ENCODE assay signal across 28 mouse cellular contexts in the genomic region with DNA sequence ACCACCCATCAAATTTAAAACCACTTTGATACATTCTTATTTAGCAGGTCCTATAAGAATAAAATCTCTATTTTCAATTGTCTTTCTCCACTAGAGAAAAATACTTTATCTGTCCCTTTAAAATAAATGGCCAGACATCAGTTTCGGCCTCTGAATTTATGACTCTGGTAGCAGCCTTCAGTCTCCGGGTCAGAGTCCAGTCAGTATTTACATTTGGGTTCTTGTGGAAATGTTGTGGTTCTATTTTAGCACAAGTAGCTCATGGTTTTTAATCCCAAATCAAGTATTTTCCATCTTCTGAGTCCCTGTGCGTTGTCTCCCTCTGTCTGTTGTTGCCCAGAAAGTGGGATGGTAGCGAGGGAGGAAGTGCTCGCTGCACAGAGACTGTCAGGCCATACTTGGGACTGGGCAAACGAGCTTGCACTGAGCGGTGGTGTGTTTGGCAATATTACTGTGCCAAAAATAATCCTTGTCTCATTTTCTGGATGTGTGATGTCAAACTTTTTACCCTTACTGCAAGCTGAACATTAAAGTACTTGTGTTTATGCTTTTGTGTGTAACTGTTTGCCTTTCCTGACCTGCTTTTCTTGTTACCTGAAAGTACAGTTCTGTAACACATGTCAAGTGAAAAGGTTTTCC. TPM values are rescaled to one million over a fixed set of nuclear protein-coding genes. Genes with fewer than 3 reads are reported as not detected.
A peak's percentile ranks its signal among the peaks of the same experiment; 100 is the strongest.
DNase-seq lines count a peak whose midpoint lies in the region; ATAC-seq and TF ChIP-seq lines count a peak whose summit lies in the region.
"Had no signal": no experiment of that assay in that cellular context is flagged by ENCODE, and none has a peak within 500 bp of the region (broad histone marks: within the 10 kb centered on the region; RNA-seq: fewer than 3 reads in every experiment).

No protein-coding gene starts in this region.

- no peak for TF ChIP-seq CTCF in CH12.LX (conservative IDR thresholded peaks at IDR 0.05 in 1 of 2, IDR thresholded peaks at IDR 0.05 in 1 of 2; ENCODE audit: low read depth in 2 of 2, low read length in 2 of 2)
- TF ChIP-seq CTCF in bone marrow macrophage, adult 2 months (IDR thresholded peaks at IDR 0.05; ENCODE audit: low read depth, low read length): no peak
- no peak for TF ChIP-seq CTCF in small intestine, adult 2 months (IDR thresholded peaks at IDR 0.05; ENCODE audit: extremely low read depth, insufficient read length, insufficient replicate concordance, low read depth, low read length)

- in situ Hi-C loops in CH12.LX (cut with MboI; ENCODE audit: low pct_ligation_motif_present, low pct_unique_long_range_greater_than_20kb, low sequenced_read_pairs): no loop called here

- H3K9ac ChIP-seq in limb, embryonic 15.5 days: no peak overlapping the region
- H3K9ac ChIP-seq in CH12.LX (ENCODE audit: insufficient read depth, low read depth): no peak overlapping the region
- H3K9ac ChIP-seq: forebrain, embryonic 13.5 days; heart, embryonic 12.5 days; hindbrain, embryonic 13.5 days; liver, embryonic 14.5 days; lung, embryonic 15.5 days; midbrain, embryonic 15.5 days; neural tube, embryonic 15.5 days had no signal

- dilution Hi-C loops in CH12.LX (cut with MboI; ENCODE audit: extremely low pct_ligation_motif_present, extremely low pct_unique_long_range_greater_than_20kb, low sequenced_read_pairs): no loop called here

- 74% methylated on average over 7 of the region's 7 CpGs for WGBS in limb, embryonic 15.5 days
- WGBS in limb, embryonic 10.5 days: 87% methylated on average over 7 of the region's 7 CpGs
- WGBS in small intestine, adult 2 months: 14% methylated on average over 7 of the region's 7 CpGs

- H3K27ac ChIP-seq in limb, embryonic 15.5 days: 0 out of 2 replicates have a peak overlapping the region, but pooled peaks have one; percentile 11
- no peak overlapping the region for H3K27ac ChIP-seq in limb, embryonic 10.5 days
- peak overlapping the region; percentile 39; the same call in 1 of the 2 replicates for H3K27ac ChIP-seq in CH12.LX (ENCODE audit: insufficient read depth, low read depth)
- peak overlapping the region; percentile 67 for H3K27ac ChIP-seq in bone marrow macrophage, adult 2 months (ENCODE audit: insufficient read depth, low read depth, low read length)
- H3K27ac ChIP-seq in small intestine, adult 2 months (ENCODE audit: insufficient read depth, low read depth, low read length): peak overlapping the region; percentile 81
- H3K27ac ChIP-seq: forebrain, embryonic 13.5 days; hindbrain, embryonic 13.5 days; liver, embryonic 14.5 days; lung, embryonic 15.5 days; midbrain, embryonic 10.5 days; midbrain, embryonic 15.5 days; neural tube, embryonic 15.5 days had no signal

- H3K4me3 ChIP-seq in limb, embryonic 15.5 days: no peak overlapping the region
- no peak overlapping the region for H3K4me3 ChIP-seq in limb, embryonic 10.5 days
- H3K4me3 ChIP-seq in CH12.LX (replicated peaks in 1 of 3; ENCODE audit: low read depth in 2 of 3, low read length in 2 of 3, poor library complexity in 1 of 3): peak overlapping the region in 2 of 3 experiments; percentile 28 to 35
- H3K4me3 ChIP-seq in bone marrow macrophage, adult 2 months (ENCODE audit: insufficient read depth, low read length): no peak overlapping the region
- H3K4me3 ChIP-seq in small intestine, adult 2 months (ENCODE audit: low read depth, low read length): peak overlapping the region; percentile 13; the same call in 1 of the 2 replicates
- H3K4me3 ChIP-seq: forebrain, embryonic 13.5 days; heart, embryonic 12.5 days; hindbrain, embryonic 13.5 days; lung, embryonic 15.5 days; midbrain, embryonic 10.5 days; midbrain, embryonic 15.5 days; neural tube, embryonic 15.5 days had no signal

- no peaks in the 10 kb centered on the region for H3K79me2 ChIP-seq in CH12.LX (replicated peaks; ENCODE audit: control insufficient read depth, extremely low read depth, insufficient read depth, poor library complexity, severe bottlenecking)

- DNase-seq in limb, embryonic 10.5 days (ENCODE audit: low spot score): no peak
- DNase-seq in CH12.LX (ENCODE audit: extremely low read depth): peak; percentile 23
- DNase-seq in ovary, postnatal 36 days (ENCODE audit: low spot score): no peak
- no peak for DNase-seq in thymus, postnatal 14 days
- DNase-seq: adrenal gland, adult 2 months; adrenal gland, postnatal 36 days; B cell, adult 2 months; cerebellum, adult 2 months; cerebellum, postnatal 14 days; gastrocnemius, postnatal 25 days; heart, adult 18-20 months; heart, postnatal 4 days; right cerebral cortex, adult 18-20 months; right cerebral cortex, postnatal 4 days; thymus, adult 2 months; thymus, postnatal 4 days had no signal

- H3K27me3 ChIP-seq in limb, embryonic 15.5 days: no peaks in the 10 kb centered on the region
- H3K27me3 ChIP-seq in limb, embryonic 10.5 days (ENCODE audit: low read depth, poor library complexity, severe bottlenecking): no peaks in the 10 kb centered on the region
- H3K27me3 ChIP-seq in CH12.LX (replicated peaks): no peaks in the 10 kb centered on the region
- no peaks in the 10 kb centered on the region for H3K27me3 ChIP-seq in small intestine, adult 2 months (ENCODE audit: control insufficient read depth, insufficient read depth, low read length)
- H3K27me3 ChIP-seq: forebrain, embryonic 13.5 days; lung, embryonic 15.5 days; midbrain, embryonic 15.5 days had no signal

- no peak for TF ChIP-seq EP300 in CH12.LX (IDR thresholded peaks at IDR 0.05; ENCODE audit: low read length)

- no peak for ATAC-seq in limb, embryonic 15.5 days (ENCODE audit: insufficient number of reproducible peaks, low FRiP score, low TSS enrichment, low read depth)
- ATAC-seq: activated CD4-positive, CD25-positive, alpha-beta regulatory T cell, adult 4 months; forebrain, embryonic 13.5 days; midbrain, embryonic 15.5 days had no signal

- no peak for TF ChIP-seq POLR2A in CH12.LX (IDR thresholded peaks at IDR 0.05; ENCODE audit: low read depth, low read length)
- no peak for TF ChIP-seq POLR2A in bone marrow macrophage, adult 2 months (IDR thresholded peaks at IDR 0.05; ENCODE audit: borderline replicate concordance, low read depth, low read length)
- no peak for TF ChIP-seq POLR2A in small intestine, adult 2 months (IDR thresholded peaks at IDR 0.05; ENCODE audit: low read depth, low read length)

- H3K36me3 ChIP-seq in limb, embryonic 15.5 days: peaks cover 40% of the 10 kb centered on the region
- peaks cover 58% of the 10 kb centered on the region for H3K36me3 ChIP-seq in limb, embryonic 10.5 days
- H3K36me3 ChIP-seq in CH12.LX (replicated peaks in 1 of 2; ENCODE audit: control insufficient read depth in 1 of 2, insufficient read depth in 1 of 2, low read length in 1 of 2): peaks cover 14 to 48% of the 10 kb centered on the region in 2 experiments
- H3K36me3 ChIP-seq in small intestine, adult 2 months (ENCODE audit: control insufficient read depth, insufficient read depth, low read length): peaks cover 21% of the 10 kb centered on the region

- no peak overlapping the region for H3K4me2 ChIP-seq in limb, embryonic 15.5 days
- no peak overlapping the region; the same call in 1 of the 2 replicates for H3K4me2 ChIP-seq in CH12.LX (ENCODE audit: insufficient read depth, low read depth, poor library complexity, severe bottlenecking)
- H3K4me2 ChIP-seq: forebrain, embryonic 13.5 days; heart, embryonic 12.5 days; hindbrain, embryonic 13.5 days; lung, embryonic 15.5 days; midbrain, embryonic 15.5 days; neural tube, embryonic 15.5 days had no signal

- H3K9me3 ChIP-seq in limb, embryonic 15.5 days: no peaks in the 10 kb centered on the region
- no peaks in the 10 kb centered on the region for H3K9me3 ChIP-seq in limb, embryonic 10.5 days (replicated peaks)
- no peaks in the 10 kb centered on the region for H3K9me3 ChIP-seq in CH12.LX (replicated peaks; ENCODE audit: low read length)
- H3K9me3 ChIP-seq: forebrain, embryonic 13.5 days; heart, embryonic 12.5 days; hindbrain, embryonic 13.5 days; lung, embryonic 15.5 days; midbrain, embryonic 10.5 days; midbrain, embryonic 15.5 days; neural tube, embryonic 15.5 days had no signal

- no peak for TF ChIP-seq RAD21 in CH12.LX (IDR thresholded peaks at IDR 0.05; ENCODE audit: low read depth, low read length)

- H3K4me1 ChIP-seq in limb, embryonic 15.5 days: no peaks in the 10 kb centered on the region
- no peaks in the 10 kb centered on the region for H3K4me1 ChIP-seq in limb, embryonic 10.5 days
- peaks cover 8 to 57% of the 10 kb centered on the region in 2 experiments for H3K4me1 ChIP-seq in CH12.LX (ENCODE audit: control insufficient read depth in 1 of 2, insufficient read depth in 2 of 2)
- peaks cover 38% of the 10 kb centered on the region for H3K4me1 ChIP-seq in bone marrow macrophage, adult 2 months (ENCODE audit: control insufficient read depth, insufficient read depth, low read length)
- H3K4me1 ChIP-seq in small intestine, adult 2 months (ENCODE audit: control insufficient read depth, insufficient read depth, insufficient read length, low read length): peaks cover 37% of the 10 kb centered on the region; the same call in 1 of the 2 replicates
- H3K4me1 ChIP-seq: forebrain, embryonic 13.5 days; hindbrain, embryonic 13.5 days; lung, embryonic 15.5 days; midbrain, embryonic 10.5 days; midbrain, embryonic 15.5 days; neural tube, embryonic 15.5 days had no signal

RNA-seq across cellular contexts. Expression of gene Sema4g, which starts 6.3 kb away (rescaled TPM):
- polyA plus RNA-seq in limb, embryonic 15.5 days (2015; fragmentation: Nextera tagmentation; extraction: Ambion mirVana): 3.8 and 4.9 TPM in 2 replicates
- polyA plus RNA-seq in limb, embryonic 10.5 days (2016; fragmentation: Nextera tagmentation; extraction: Ambion mirVana): 3.4 and 5.4 TPM in 2 replicates
- total RNA-seq in CH12.LX (2012; rRNA removed) (0.55 and 1.1 TPM in 2 replicates), CH12.LX (2014; rRNA removed) (0.38 and 0.71 TPM in 2 replicates)
- polyA plus RNA-seq in CH12.LX (2012; ENCODE audit: insufficient read length, low read depth): 8.3 and 8.4 TPM in 2 replicates
- 0.25 TPM in 1 of 2 replicates, not detected in the other for polyA plus RNA-seq in bone marrow macrophage, adult 2 months (2012; ENCODE audit: insufficient read depth, insufficient read length, missing spikeins)
- 139 and 344 TPM in 2 replicates for polyA plus RNA-seq in small intestine, adult 2 months (2012; rRNA removed)

RNA-seq across cellular contexts. Expression of gene Twnk, which starts 22.9 kb away (rescaled TPM):
- polyA plus RNA-seq in limb, embryonic 15.5 days (2015; fragmentation: Nextera tagmentation; extraction: Ambion mirVana): 19.6 and 19.8 TPM in 2 replicates
- polyA plus RNA-seq in limb, embryonic 10.5 days (2016; fragmentation: Nextera tagmentation; extraction: Ambion mirVana): 39.2 and 45.4 TPM in 2 replicates
- 18.9 and 21.9 TPM in 2 replicates for total RNA-seq in CH12.LX (2012; rRNA removed)
- total RNA-seq in CH12.LX (2014; rRNA removed): 12.4 and 14.0 TPM in 2 replicates
- polyA plus RNA-seq in CH12.LX (2012; ENCODE audit: insufficient read length, low read depth): 30.1 and 32.4 TPM in 2 replicates
- polyA plus RNA-seq in bone marrow macrophage, adult 2 months (2012; ENCODE audit: insufficient read depth, insufficient read length, missing spikeins): 4.4 and 5.5 TPM in 2 replicates
- 4.1 and 5.9 TPM in 2 replicates for polyA plus RNA-seq in small intestine, adult 2 months (2012; rRNA removed)

RNA-seq across cellular contexts. Expression of gene Mrpl43, which starts 23.6 kb away (rescaled TPM):
- 62.5 and 65.1 TPM in 2 replicates for polyA plus RNA-seq in limb, embryonic 15.5 days (2015; fragmentation: Nextera tagmentation; extraction: Ambion mirVana)
- polyA plus RNA-seq in limb, embryonic 10.5 days (2016; fragmentation: Nextera tagmentation; extraction: Ambion mirVana): 69.8 and 75.3 TPM in 2 replicates
- 72.7 and 76.6 TPM in 2 replicates for total RNA-seq in CH12.LX (2012; rRNA removed)
- total RNA-seq in CH12.LX (2014; rRNA removed): 63.5 and 72.7 TPM in 2 replicates
- 75.1 and 77.9 TPM in 2 replicates for polyA plus RNA-seq in CH12.LX (2012; ENCODE audit: insufficient read length, low read depth)
- polyA plus RNA-seq in bone marrow macrophage, adult 2 months (2012; ENCODE audit: insufficient read depth, insufficient read length, missing spikeins): 38.5 and 42.1 TPM in 2 replicates
- 71.9 and 126 TPM in 2 replicates for polyA plus RNA-seq in small intestine, adult 2 months (2012; rRNA removed)

RNA-seq across cellular contexts. Expression of gene Lzts2, which starts 31.6 kb away (rescaled TPM):
- polyA plus RNA-seq in limb, embryonic 15.5 days (2015; fragmentation: Nextera tagmentation; extraction: Ambion mirVana): 66.8 and 68.3 TPM in 2 replicates
- 87.5 and 90.8 TPM in 2 replicates for polyA plus RNA-seq in limb, embryonic 10.5 days (2016; fragmentation: Nextera tagmentation; extraction: Ambion mirVana)
- total RNA-seq in CH12.LX (2012; rRNA removed) (17.5 and 22.1 TPM in 2 replicates), CH12.LX (2014; rRNA removed) (0.68 and 0.73 TPM in 2 replicates)
- polyA plus RNA-seq in CH12.LX (2012; ENCODE audit: insufficient read length, low read depth): 2.2 and 3.1 TPM in 2 replicates
- polyA plus RNA-seq in bone marrow macrophage, adult 2 months (2012; ENCODE audit: insufficient read depth, insufficient read length, missing spikeins): 3.0 and 3.6 TPM in 2 replicates
- 40.3 and 50.4 TPM in 2 replicates for polyA plus RNA-seq in small intestine, adult 2 months (2012; rRNA removed)

RNA-seq across cellular contexts. Expression of gene Slf2, which starts 51.6 kb away (rescaled TPM):
- 29.1 and 29.2 TPM in 2 replicates for polyA plus RNA-seq in limb, embryonic 15.5 days (2015; fragmentation: Nextera tagmentation; extraction: Ambion mirVana)
- polyA plus RNA-seq in limb, embryonic 10.5 days (2016; fragmentation: Nextera tagmentation; extraction: Ambion mirVana): 52.1 and 54.0 TPM in 2 replicates
- total RNA-seq in CH12.LX (2012; rRNA removed): 22.2 and 22.6 TPM in 2 replicates
- 22.9 and 25.3 TPM in 2 replicates for total RNA-seq in CH12.LX (2014; rRNA removed)
- 18.6 and 20.6 TPM in 2 replicates for polyA plus RNA-seq in CH12.LX (2012; ENCODE audit: insufficient read length, low read depth)
- polyA plus RNA-seq in bone marrow macrophage, adult 2 months (2012; ENCODE audit: insufficient read depth, insufficient read length, missing spikeins): 20.5 and 20.6 TPM in 2 replicates
- polyA plus RNA-seq in small intestine, adult 2 months (2012; rRNA removed): 38.5 and 43.9 TPM in 2 replicates

Comparison
In these comparisons a context has a peak if more than half of its experiments do, and no peak if none do; other contexts are left out.
1. H3K4me3 ChIP-seq: peak in CH12.LX (2 of 3) and small intestine, adult 2 months (single experiment); none in limb, embryonic 15.5 days (single experiment), limb, embryonic 10.5 days (single experiment) and bone marrow macrophage, adult 2 months (single experiment).
2. RNA of gene Sema4g, which starts 6.3 kb away (polyA plus RNA-seq): 139 to 344 TPM in small intestine, adult 2 months; 8.3 to 8.4 TPM in CH12.LX, 3.4 to 5.4 TPM in limb, embryonic 10.5 days, 3.8 to 4.9 TPM in limb, embryonic 15.5 days and 0.25 TPM in bone marrow macrophage, adult 2 months; every median in the first group is over 10 times any median in the second.